Mouse (Mus musculus) thymus, postnatal 0 days (tissue): ENCODE data around the gene Dlx1. TPM values are rescaled to one million over a fixed set of nuclear protein-coding genes. Genes with fewer than 3 reads are reported as not detected.

Experiments
- DNase-seq: peaks from one replicate; pipeline ENCODE4 v3.0.0-alpha.2; 2015; ENCODE audit warnings: low spot score
- polyA plus RNA-seq: library from polyadenylated mRNA; unstranded; fragments of >200 nt; fragmentation: Nextera tagmentation; extraction: Ambion mirVana; gene quantifications from 2 replicates; pipeline ENCODE4 v1.2.1, GENCODE M21; 2015

Dlx1 gene
- polyA plus RNA-seq, 1 experiment from 2014 or later: 0.12 TPM

DNA sequence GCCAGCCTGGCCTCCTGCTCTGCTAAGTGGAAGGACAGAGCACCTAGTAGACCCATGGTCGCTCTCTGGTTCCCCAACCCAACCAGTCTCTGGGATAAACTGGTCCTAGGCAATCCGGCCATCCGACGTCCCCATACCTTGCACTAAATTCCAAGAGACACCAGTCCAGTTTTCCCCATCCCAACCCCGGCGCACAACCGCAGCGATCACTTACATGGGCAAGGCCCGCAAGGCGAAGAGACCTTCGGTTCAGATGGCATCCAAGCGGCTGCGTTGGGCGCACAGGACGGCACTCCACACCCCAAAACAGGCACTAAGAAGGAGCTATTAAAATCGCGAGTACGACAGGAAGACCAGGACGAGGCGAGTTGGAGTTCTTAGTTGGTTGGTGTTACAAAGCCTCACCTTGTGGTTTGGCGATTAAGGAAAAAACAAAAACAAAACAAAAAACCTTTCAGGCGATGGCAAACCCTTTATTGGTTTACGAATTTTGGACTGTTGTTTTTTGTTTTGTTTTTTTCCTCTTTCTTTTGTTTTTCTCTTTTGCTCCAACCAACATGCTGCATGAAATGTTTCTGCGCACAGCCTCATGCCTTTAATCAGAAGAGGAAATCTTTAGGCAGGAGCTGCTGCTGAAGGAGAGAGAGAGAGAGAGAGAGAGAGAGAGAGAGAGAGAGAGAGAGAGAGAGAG lies 445 bp upstream of the Dlx1 start:
- no peak for DNase-seq

GRCm38 (mm10) chr2:71528714-71529510 lies 999 bp downstream of the Dlx1 start:
- peak; percentile 27 for DNase-seq

- DNase-seq: peak; percentile 83
Measured at GRCm38 (mm10) chr2:71529511-71530351, 1.8 kb downstream of the Dlx1 start.

DNA sequence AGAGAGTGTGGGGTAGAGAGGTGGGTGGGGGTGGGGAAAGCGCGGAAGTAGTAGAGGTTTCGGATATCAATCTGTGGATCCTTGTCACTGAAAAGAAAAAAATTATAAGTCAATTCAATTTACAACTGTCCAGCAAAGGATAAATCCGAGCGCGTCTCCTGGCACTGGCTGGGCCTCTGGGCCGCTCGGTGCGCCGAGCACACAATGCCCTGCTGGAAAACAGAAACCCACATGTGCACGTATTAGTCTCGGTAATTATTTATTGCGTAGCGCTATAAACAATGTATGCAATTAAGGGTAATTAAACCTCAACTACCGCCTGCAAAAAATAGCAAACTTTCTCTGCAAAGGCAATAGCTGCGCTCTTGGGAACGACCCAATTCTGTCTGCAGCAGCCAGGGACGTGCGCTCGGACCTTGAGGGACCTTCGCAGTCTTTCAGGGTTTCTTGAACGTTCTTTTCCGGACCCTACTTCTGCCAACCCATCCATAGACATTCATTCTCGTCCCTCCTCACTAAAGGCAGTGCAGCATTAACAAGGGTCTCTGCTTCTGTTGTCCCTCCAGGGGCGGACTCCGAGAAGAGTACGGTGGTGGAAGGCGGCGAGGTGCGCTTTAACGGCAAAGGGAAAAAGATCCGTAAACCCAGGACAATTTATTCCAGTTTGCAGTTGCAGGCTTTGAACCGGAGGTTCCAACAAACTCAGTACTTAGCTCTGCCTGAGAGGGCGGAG lies 2.6 kb downstream of the Dlx1 start:
- DNase-seq: no peak

- no peak for DNase-seq
Measured at GRCm38 (mm10) chr2:71531124-71531590, 3.2 kb downstream of the Dlx1 start.

GRCm38 (mm10) chr2:71531990-71532970 lies 4.4 kb downstream of the Dlx1 start:
- DNase-seq: no peak

DNA sequence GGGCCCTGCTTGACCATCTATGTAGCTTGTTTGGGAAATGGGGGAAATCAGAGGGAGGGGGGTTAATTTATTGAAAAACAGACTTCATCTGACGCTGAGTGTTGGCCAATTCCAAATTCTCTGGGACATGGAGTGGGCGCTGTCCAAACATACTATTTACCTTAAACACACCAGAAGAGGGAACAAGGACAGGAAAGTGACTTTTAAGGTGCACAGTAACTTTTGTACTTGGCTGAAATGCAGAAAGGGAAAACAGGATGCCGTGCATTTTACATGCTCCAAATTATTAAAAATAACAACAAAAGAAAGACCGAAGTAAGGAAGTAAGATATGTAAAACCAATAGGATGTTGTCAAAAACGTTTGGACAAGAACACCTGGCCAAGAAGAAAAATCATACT lies 5.2 kb downstream of the Dlx1 start:
- DNase-seq: no peak

- no peak for DNase-seq
Measured at GRCm38 (mm10) chr2:71534242-71535052, 6.5 kb downstream of the Dlx1 start.

DNA sequence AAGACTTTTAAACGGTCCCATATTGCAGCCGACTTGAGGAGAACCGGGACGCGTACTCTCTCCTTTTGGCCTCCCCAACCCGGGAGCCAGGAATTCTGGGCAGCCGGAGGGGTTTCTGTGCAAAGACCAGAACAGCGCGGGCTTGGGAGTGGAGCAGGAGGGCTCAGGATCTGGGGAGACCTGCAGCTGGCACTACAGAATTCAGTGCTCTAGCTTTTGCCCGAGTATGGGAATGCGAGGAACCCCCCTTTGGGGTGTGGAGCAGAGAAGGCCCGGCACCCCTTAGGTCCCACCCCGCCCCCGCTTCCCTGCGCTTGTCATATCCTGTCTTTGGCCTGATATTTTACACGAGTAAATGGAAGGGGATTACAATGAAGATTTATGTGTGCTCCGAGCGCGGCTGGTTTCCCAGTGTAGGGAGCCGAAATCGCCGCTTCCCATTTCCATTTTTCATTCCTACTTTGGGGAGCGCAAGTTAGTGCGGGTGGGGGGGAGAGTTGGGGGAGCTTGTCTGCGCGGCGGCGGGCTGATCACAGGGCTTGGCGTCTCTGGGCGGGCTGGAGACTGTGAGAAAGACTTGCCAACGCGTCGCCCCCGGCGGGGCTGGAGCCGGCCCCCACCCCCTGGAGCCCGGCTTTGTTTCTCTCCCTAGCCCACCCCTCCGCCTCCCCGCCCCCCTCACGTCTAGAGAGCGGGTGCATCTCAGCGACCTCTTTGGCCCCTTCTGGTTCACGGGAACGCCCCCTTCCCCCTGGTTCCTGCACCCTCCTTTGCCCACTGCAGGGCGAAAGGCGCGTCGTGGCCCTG lies 12.9 kb downstream of the Dlx1 start:
- peak; percentile 8 for DNase-seq

DNA sequence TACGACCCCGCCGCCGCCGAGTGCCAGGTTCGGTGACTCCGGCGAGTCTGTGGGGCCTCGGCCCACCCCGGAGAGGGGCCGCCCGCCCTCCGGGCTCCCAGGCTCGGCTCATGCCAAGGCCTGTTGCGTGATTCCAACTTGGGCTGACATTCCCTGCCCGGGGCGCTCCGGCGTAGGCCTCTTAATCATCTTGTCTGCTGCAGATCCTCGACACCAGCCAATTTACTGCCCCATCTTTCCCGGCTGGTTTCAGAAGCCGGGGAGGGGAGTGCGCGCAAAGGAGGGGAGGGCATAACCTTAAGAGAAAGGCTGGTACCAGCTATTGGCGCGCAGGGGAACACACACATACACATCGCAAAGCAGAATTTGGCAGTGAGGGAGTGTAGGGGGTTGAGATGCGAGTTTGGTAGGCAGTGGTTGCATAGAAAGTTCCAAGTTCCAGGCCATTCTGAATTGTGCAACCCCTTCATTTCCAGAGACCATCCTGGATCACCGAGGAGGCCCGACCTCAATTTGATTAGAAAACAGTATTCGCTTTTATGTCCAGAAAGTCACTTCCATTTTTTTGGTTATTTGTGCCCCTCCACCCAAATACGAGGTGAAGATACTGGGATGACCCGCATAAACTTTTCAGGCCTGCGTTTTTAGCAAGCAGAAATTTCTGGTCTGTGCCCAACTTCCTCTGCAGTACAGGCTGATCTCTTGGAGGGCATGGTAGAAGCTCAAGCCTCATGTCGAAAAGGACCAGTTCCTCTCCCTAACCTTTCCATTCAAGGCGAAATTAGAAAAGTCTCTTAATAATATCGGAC lies 13.7 kb downstream of the Dlx1 start:
- DNase-seq: no peak

- DNase-seq: no peak
Measured at GRCm38 (mm10) chr2:71542227-71542815, 14.4 kb downstream of the Dlx1 start.

DNA sequence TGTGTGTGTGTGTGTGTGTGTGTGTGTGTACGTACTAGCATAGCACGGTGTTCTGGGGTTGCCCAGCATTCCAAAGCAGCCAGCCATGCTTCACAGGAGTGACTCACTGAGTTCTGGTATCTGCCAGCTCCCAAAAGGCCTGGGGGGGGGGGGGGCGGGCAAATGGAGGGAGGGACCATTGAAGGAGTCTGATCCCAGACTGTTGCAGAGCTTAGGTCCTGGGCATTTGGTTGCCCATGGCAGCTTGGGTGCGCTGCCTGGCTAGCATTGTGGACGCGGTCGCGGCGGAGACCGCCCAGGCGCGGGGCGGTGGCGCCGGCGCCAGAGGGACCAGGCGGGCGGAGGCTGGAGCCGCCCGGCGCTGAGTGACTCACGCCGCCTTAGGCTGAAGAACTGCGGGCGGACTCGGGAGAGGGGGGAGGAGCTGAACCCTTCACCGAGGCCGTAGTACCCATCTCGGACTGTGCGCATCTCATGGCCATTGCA lies 14.9 kb downstream of the Dlx1 start:
- no peak for DNase-seq

GRCm38 (mm10) chr2:71543531-71543930 lies 15.6 kb downstream of the Dlx1 start:
- DNase-seq: no peak

GRCm38 (mm10) chr2:71543948-71544347 lies 16.0 kb downstream of the Dlx1 start:
- DNase-seq: no peak

- DNase-seq: peak; percentile 13
Measured at GRCm38 (mm10) chr2:71544391-71545285, 16.7 kb downstream of the Dlx1 start.
